In genomic region chr4:48045721-48046460, GRCm38 (mm10) we compare ENCODE assay signal across 8 mouse cellular contexts. TPM values are rescaled to one million over a fixed set of nuclear protein-coding genes. Genes with fewer than 3 reads are reported as not detected.
DNase-seq lines count a peak whose midpoint lies in the region; ATAC-seq lines count a peak whose summit lies in the region.

No protein-coding gene starts in this region.

- H3K27me3 ChIP-seq in kidney, embryonic 15.5 days, result peaks cover 61% of the 10 kb centered on the region

- H3K27ac ChIP-seq in kidney, embryonic 15.5 days, result no peak overlapping the region

- peak overlapping the region; percentile 68 for H3K4me3 ChIP-seq in kidney, embryonic 15.5 days (replicated peaks)

- peaks cover 54% of the 10 kb centered on the region for H3K4me1 ChIP-seq in kidney, embryonic 15.5 days

- H3K4me2 ChIP-seq in kidney, embryonic 15.5 days, result peak overlapping the region; percentile 100

- no peaks in the 10 kb centered on the region for H3K9me3 ChIP-seq in kidney, embryonic 15.5 days (replicated peaks)

- peak; percentile 46 for DNase-seq in 3T3-L1 (ENCODE audit: low read depth, low spot score)
- DNase-seq in CD4-positive helper T cell, adult 2 months (ENCODE audit: low read depth, low spot score), result peak; percentile 77
- DNase-seq in cerebellum, adult 18-20 months, result peak; percentile 35 to 49
- DNase-seq in heart, adult 18-20 months, result peak; percentile 31 to 65
- DNase-seq in lung, postnatal 10 days, result peak; percentile 17
- peak; percentile 62 for DNase-seq in right cerebral cortex, postnatal 25 days

- H3K36me3 ChIP-seq in kidney, embryonic 15.5 days, result no peaks in the 10 kb centered on the region

- H3K9ac ChIP-seq in kidney, embryonic 15.5 days, result peak overlapping the region; percentile 54; the same call in 1 of the 2 replicates

- under 1% methylated on average over 39 of the region's 39 CpGs for WGBS in kidney, embryonic 15.5 days

- ATAC-seq in kidney, embryonic 15.5 days (replicated peaks; ENCODE audit: low FRiP score), result no peak
- no peak for ATAC-seq in activated CD4-positive, CD25-positive, alpha-beta regulatory T cell, adult 4 months

RNA-seq across cellular contexts. Expression of gene Nr4a3, which starts 0.9 kb away (rescaled TPM):
- 1 to 10 TPM; 5.8 to 6.7 TPM for total RNA-seq in heart, adult 18-20 months (2021)
- 0.12 and 0.13 TPM in 2 replicates for polyA plus RNA-seq in kidney, embryonic 15.5 days (2015; fragmentation: Nextera tagmentation; extraction: Ambion mirVana)
- 1 to 10 TPM; 2.0 to 3.5 TPM for polyA plus RNA-seq in activated CD4-positive, CD25-positive, alpha-beta regulatory T cell, adult 4 months (2017; shearing (Covaris generic))

Comparison
In these comparisons a context has a peak if more than half of its experiments do, and no peak if none do; other contexts are left out.
1. DNase-seq: peak in every context shown above with its lines; median percentile 77 in CD4-positive helper T cell, adult 2 months; 62 in right cerebral cortex, postnatal 25 days; 48 in heart, adult 18-20 months; 46 in 3T3-L1; 42 in cerebellum, adult 18-20 months; 17 in lung, postnatal 10 days.